Mouse (Mus musculus) forebrain, embryonic 10.5 days (tissue): Measurements from ENCODE around the gene Mlkl. TPM values are rescaled to one million over a fixed set of nuclear protein-coding genes. Genes with fewer than 3 reads are reported as not detected.
"Not testable (repeated sequence)": the region's sequence is repeated elsewhere in the genome, so short reads cannot be mapped to it uniquely, and the experiment has no call there.

Experiments
- DNase-seq: peaks from one replicate; pipeline ENCODE4 v3.0.0-alpha.2; 2017; ENCODE audit warnings: low spot score; ENCODE audit errors: extremely low spot score
- H3K27ac ChIP-seq: fragments of 300-500 bp; sonication (generic); 2 replicates; pipeline ENCODE4 v1.5.1; 2016; ENCODE audit warnings: mild to moderate bottlenecking
- H3K27me3 ChIP-seq: fragments of 300-500 bp; sonication (generic); 2 replicates; pipeline ENCODE4 v1.6.1; 2016; ENCODE audit warnings: mild to moderate bottlenecking; ENCODE audit not compliant: poor library complexity, severe bottlenecking
- H3K36me3 ChIP-seq: fragments of 300-500 bp; sonication (generic); replicated peaks from 2 replicates; pipeline ENCODE4 v1.6.1; 2016; ENCODE audit warnings: mild to moderate bottlenecking, moderate library complexity
- H3K4me1 ChIP-seq: fragments of 300-500 bp; sonication (generic); 2 replicates; pipeline ENCODE4 v1.6.1; 2016
- H3K4me3 ChIP-seq: fragments of 300-500 bp; sonication (generic); 2 replicates; pipeline ENCODE4 v1.5.1; 2016; ENCODE audit warnings: mild to moderate bottlenecking, moderate library complexity
- H3K9me3 ChIP-seq: fragments of 300-500 bp; sonication (generic); 2 replicates; pipeline ENCODE4 v1.6.1; 2016; ENCODE audit warnings: mild to moderate bottlenecking, moderate library complexity
- WGBS: fragments of 180-500 bp; shearing (Covaris S2); methylation state at CpG from one replicate; pipeline ENCODE4 v1.1.7; 2016; 5-methylcytosine and 5-hydroxymethylcytosine counted together
- polyA plus RNA-seq: library from polyadenylated mRNA; unstranded; fragments of >200 nt; fragmentation: Nextera tagmentation; extraction: Ambion mirVana; gene quantifications from 2 replicates; pipeline ENCODE4 v1.2.1, GENCODE M21; 2016

Mlkl gene
- polyA plus RNA-seq, 1 experiment from 2014 or later = 0.26 TPM

DNA sequence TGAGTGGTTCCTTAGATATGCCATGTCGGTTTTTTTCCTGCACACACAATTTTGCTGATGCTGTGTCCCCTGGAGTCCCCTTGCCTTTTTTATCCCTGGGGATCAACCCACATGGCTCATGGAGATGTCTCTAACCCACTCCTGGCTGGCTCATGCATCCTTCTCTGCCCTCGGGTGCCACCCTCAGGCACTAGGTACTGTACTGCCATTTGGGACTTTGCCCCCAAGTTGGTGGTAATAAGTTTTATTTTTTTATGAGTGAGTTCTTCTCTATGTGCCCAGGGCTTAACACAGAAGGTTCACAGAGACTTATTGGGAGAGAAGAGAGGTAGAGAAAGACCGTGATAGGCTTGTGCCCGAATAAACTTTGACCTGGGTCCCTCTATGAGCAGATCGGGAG is 14.3 kb upstream of the Mlkl start:
- Histone ChIP-seq H3K9me3 (0 out of 2 replicates have a peak, but pooled peaks cover 2% of the 10 kb centered on the region), H3K27me3 (no peaks in the 10 kb centered on the region), H3K4me3 (no peak overlapping the region), H3K4me1 (no peaks in the 10 kb centered on the region), H3K27ac (no peak overlapping the region), H3K36me3 (no peaks in the 10 kb centered on the region)
- DNase-seq = no peak
- 92% methylated on average over 5 of the region's 5 CpGs for WGBS

DNA sequence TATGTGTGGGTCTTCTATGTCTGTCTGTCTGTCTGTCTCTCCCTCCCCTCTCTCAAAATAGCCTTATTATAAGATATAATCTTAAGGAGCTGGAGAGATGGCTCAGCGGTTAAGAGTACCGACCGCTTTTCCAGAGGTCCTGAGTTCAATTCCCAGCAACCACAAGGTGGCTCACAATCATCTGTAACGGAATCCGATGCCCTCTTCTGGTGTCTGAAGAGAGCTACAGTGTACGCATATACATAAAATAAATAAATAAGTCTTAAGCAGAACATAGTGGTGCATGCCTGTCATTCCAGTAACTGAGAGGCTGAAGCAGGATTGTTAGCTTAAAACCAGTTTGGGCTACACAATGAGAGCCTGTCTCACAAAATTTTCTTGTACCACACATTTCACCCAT is 12.6 kb upstream of the Mlkl start:
- DNase-seq = no peak
- H3K9me3 ChIP-seq = 0 out of 2 replicates have a peak, but pooled peaks cover 2% of the 10 kb centered on the region
- H3K36me3 ChIP-seq = no peaks in the 10 kb centered on the region
- H3K27ac ChIP-seq = no peak overlapping the region
- H3K4me1 ChIP-seq = no peaks in the 10 kb centered on the region
- no peaks in the 10 kb centered on the region for H3K27me3 ChIP-seq
- H3K4me3 ChIP-seq = no peak overlapping the region
- 87% methylated on average over 6 of the region's 6 CpGs for WGBS

DNA sequence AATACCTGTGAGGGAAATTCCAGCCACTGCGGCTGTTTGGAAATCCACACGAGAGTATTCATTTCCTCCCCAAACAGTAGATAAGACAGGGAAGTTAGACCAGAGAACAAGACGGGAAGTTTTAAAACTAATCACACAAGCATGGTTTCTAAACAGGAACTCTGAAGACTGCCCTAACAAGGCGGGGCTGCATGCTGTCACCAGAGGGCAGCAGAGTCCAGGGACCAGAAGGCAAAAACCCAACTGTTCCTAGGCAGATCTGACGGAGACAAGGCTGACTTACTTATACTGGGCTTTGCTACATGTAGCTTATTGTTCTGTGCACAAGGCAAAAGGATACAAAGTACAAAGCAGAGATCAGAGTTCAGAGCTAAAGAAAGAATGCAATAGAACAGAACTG is 5.2 kb upstream of the Mlkl start:
- Histone ChIP-seq H3K4me1 (0 out of 2 replicates have a peak, but pooled peaks cover under 1% of the 10 kb centered on the region), H3K4me3 (no peak overlapping the region), H3K27me3 (peaks cover 23% of the 10 kb centered on the region), H3K9me3 (no peaks in the 10 kb centered on the region), H3K36me3 (no peaks in the 10 kb centered on the region), H3K27ac (no peak overlapping the region)
- WGBS = 20% methylated on average over 5 of the region's 5 CpGs
- peak; percentile 67 for DNase-seq

DNA sequence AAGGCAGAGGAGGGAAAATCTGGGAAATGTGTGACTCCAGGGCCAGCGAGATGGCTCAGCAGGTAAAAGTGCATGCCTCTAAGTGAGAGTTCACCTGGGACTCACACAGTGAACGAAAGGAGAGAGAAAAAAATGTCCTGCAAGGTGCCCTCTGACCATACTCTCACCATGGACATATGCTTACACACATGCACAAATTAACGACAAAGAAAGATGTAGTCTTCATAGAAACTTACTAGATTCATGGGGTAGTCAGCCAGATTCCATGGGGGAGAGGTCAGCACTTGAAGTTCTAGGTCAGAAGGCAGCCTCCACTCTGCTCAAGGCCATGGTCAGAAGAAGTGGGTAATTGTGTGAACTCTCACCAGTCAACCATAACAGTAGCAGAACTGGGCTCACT is 2.2 kb upstream of the Mlkl start:
- Histone ChIP-seq H3K27me3 (peaks cover 54% of the 10 kb centered on the region), H3K27ac (no peak overlapping the region), H3K9me3 (no peaks in the 10 kb centered on the region), H3K4me1 (peaks cover 13% of the 10 kb centered on the region), H3K36me3 (no peaks in the 10 kb centered on the region), H3K4me3 (no peak overlapping the region)
- 75% methylated on average over 3 of the region's 3 CpGs for WGBS
- DNase-seq = no peak

DNA sequence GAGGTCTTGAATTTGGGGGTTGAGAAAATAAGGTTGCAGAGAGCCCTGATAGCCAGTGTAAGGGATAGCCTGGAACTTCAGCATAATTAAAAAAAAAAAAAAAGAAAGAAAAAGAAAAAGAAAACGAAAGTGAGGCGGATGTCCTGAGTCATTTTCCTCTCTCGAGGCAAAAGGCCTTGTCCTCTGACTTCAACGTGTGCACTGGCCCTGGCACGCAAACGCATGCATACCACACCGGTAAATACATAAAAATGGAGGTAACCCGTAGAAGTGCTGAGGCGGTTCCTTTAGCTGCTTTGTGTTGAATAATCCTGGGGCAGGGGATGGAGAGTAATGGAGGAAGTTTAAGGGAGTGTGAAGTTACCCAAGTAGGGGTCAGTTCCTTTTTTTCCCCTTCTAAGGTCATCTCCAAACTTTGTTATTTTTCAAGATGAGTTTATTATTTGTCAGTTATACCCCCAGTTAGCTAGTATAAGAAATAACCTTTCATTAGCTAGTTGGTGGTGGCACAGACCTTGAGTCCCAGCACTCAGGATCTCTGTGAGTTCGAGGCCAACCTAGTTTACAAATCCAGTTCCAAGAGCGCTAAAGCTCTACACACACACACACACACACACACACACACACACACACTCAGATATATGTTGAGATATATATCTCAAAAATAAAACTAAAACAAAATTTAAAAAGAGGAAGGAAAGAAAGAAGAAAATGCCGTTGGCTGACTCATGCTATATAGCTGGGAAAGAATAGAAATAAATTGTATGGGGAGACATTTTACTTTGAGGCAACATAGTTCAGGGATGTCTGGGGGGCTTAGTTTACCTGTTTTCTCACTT is 612 bp upstream of the Mlkl start:
- Histone ChIP-seq H3K27me3 (peaks cover 60% of the 10 kb centered on the region), H3K4me3 (peak overlapping the region; percentile 51), H3K36me3 (no peaks in the 10 kb centered on the region), H3K4me1 (peaks cover 13% of the 10 kb centered on the region), H3K27ac (no peak overlapping the region), H3K9me3 (no peaks in the 10 kb centered on the region)
- 52% methylated on average over 12 of the region's 12 CpGs for WGBS
- DNase-seq = no peak

DNA sequence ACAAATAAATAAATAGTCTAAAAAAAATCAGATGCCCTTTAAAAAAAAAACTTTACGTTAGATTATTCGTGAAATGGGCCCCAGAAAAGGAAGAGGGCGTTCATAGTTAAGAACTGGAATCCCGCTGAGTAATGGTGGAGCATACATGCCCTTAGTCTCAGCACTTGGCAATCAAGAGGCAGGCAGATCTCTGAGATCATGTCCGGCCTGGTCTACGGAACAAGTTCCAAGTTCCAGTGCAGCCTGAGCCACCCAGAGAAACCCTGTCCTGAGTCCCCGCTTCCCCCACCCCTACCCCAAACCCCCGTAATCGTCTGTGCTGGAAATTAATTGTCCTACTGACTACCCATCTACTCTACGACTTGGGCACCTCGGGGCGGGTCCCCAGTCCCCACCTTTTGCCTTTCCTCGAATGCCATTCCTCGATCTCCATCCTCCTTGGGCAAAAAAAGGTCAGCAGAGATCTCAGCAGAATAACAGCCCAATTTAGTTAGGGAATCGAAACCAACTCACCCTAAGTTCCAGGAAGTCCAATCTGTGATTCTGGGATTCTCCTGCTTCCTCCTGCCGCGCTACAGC is 577 bp downstream of the Mlkl start:
- H3K9me3 ChIP-seq = no peaks in the 10 kb centered on the region
- H3K36me3 ChIP-seq = no peaks in the 10 kb centered on the region
- H3K4me3 ChIP-seq = peak overlapping the region; percentile 51
- 27% methylated on average over 17 of the region's 17 CpGs for WGBS
- no peak overlapping the region for H3K27ac ChIP-seq
- no peak for DNase-seq
- peaks cover 60% of the 10 kb centered on the region for H3K27me3 ChIP-seq
- H3K4me1 ChIP-seq = peaks cover 13% of the 10 kb centered on the region

DNA sequence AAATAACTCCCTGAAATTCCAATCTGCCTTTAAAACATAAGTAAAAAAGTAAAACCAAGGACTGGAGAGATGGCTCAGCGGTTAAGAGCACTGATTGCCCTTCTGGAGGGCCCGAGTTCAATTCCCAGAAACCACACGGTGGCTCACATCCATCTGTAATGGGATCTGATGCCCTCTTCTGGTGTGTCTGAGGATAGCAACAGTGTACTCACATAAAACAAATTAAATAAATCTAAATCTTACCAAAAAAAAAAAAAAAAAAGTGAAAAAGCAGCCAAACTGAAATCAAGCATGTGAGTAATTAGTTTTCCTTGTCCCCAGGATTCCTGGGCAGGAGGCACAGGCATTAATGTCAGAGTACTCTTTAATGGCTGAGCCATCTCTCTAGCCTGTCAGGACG is 1.3 kb downstream of the Mlkl start:
- DNase-seq = no peak
- no peaks in the 10 kb centered on the region for H3K9me3 ChIP-seq
- WGBS = 84% methylated on average over 4 of the region's 4 CpGs
- H3K27ac ChIP-seq = no peak overlapping the region
- no peak overlapping the region for H3K4me3 ChIP-seq
- peaks cover 60% of the 10 kb centered on the region for H3K27me3 ChIP-seq
- no peaks in the 10 kb centered on the region for H3K36me3 ChIP-seq
- peaks cover 13% of the 10 kb centered on the region for H3K4me1 ChIP-seq

DNA sequence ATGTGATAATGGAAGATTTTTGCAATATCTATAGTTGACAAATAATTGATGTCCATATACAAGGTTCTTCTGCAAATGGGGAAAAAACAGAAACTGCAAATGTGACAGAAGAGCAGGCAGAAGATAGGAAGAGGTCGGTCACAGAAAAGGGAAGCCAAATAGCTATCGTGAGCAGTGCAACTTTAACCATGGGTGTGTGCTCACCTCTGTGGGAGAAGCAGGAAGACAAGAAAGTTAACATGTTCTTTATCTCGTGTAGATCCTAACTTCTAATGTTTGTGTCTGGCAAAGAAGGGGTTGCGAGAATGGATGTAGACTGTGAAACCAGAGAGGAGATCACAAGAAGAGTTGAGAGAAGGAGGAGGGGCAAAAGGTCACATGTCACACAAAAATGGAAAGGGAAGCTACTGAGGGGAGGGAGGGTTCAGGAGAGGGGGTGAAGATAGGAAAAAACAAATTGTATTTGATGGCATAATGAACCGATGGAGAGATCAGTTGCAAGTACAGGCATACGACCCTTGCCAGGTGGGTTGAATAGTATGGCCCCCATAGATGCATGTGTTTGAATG is 12.7 kb downstream of the Mlkl start:
- no peak overlapping the region for H3K27ac ChIP-seq
- no peaks in the 10 kb centered on the region for H3K4me1 ChIP-seq
- 90% methylated on average over 6 of the region's 6 CpGs for WGBS
- H3K27me3 ChIP-seq = no peaks in the 10 kb centered on the region
- no peaks in the 10 kb centered on the region for H3K9me3 ChIP-seq
- DNase-seq = no peak
- H3K4me3 ChIP-seq = no peak overlapping the region
- H3K36me3 ChIP-seq = no peaks in the 10 kb centered on the region

DNA sequence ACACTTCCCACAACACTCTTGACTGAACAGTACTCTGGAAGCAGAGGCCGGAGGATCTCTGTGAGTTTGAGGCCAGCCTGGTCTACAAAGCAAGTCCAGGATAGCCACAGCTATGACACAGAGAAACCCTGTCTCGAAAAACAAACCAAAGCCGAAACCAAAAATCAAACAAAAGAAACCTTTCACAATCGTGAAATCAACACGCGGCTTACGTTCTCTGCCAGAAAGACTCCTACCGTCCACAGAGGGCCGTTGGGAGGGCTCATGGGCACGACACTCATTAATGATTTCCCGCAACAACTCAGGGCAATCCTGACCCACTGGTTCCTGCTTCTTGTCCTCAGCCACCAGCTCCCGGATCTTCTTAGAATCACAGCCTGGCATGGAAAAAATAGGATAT is 23.2 kb downstream of the Mlkl start:
- Histone ChIP-seq H3K27ac (no peak overlapping the region), H3K36me3 (no peaks in the 10 kb centered on the region), H3K4me1 (no peaks in the 10 kb centered on the region), H3K4me3 (no peak overlapping the region), H3K9me3 (no peaks in the 10 kb centered on the region), H3K27me3 (peaks cover 6% of the 10 kb centered on the region; the same call in 1 of the 2 replicates)
- no peak for DNase-seq
- WGBS = 89% methylated on average over 12 of the region's 12 CpGs

DNA sequence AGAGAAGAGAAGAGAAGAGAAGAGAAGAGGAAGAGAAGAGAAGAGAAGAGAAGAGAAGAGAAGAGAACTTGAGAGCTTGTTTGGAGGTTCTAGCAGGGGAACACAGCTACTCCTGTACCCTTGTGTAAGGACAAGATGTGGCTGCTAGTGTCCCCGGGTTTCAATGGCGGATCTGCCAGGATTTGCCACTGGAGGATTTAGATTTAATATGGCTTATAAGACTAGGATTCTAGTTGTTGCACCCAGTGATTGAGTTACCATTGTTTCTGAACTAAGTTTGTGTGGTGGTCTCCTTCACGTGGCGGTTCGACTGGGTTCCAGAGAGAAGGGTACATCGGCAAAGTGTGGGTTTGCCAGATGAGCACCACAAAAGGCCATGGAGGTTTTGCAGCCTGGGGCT is 24.0 kb downstream of the Mlkl start:
- H3K27ac ChIP-seq, H3K27me3 ChIP-seq, H3K36me3 ChIP-seq, H3K4me3 ChIP-seq, H3K9me3 ChIP-seq, DNase-seq, H3K4me1 ChIP-seq: not testable (repeated sequence)
- 97% methylated on average over 6 of the region's 6 CpGs for WGBS

DNA sequence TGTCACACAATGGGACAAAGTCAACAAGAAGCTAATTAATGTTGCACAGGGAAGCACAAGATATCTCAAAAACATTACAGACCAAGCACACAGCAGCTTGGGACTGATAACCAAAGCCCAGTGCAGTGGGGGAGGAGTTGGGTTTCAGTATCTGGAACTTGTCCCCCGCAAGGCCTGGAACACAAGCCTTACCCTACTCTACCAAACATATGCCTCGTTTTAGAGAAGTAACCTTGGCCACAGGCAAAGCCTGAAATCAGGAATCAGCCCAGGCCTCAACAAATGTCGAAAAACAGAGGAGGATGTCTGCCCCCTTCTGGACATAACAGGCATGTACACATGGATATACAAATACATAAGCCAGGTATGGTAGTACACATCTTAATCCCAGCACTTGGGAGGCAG is 25.2 kb downstream of the Mlkl start:
- WGBS = 83% methylated on average over 3 of the region's 3 CpGs
- H3K4me1 ChIP-seq = no peaks in the 10 kb centered on the region
- no peaks in the 10 kb centered on the region for H3K36me3 ChIP-seq
- no peak overlapping the region for H3K27ac ChIP-seq
- DNase-seq = no peak
- no peaks in the 10 kb centered on the region for H3K27me3 ChIP-seq
- H3K9me3 ChIP-seq = no peaks in the 10 kb centered on the region
- no peak overlapping the region for H3K4me3 ChIP-seq

DNA sequence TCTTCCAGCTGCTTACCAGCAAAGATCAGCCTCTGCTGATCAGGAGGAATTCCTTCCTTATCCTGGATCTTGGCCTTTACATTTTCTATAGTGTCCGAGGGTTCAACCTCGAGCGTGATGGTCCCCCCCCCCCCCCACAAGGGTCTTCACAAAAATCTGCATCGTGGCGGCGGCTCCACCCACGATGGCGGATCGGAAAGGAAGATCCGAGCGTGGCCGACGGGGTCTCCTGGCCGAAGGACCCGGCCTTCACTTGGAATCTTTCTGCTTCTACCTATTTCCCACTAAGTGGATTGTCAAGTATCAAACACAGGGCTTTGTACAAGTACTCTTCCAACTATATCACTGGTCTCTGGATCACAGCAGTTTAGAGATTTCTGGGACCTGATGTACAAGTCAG is 28.0 kb downstream of the Mlkl start:
- not testable (repeated sequence) for H3K36me3 ChIP-seq, H3K9me3 ChIP-seq, H3K27ac ChIP-seq, H3K4me3 ChIP-seq, H3K27me3 ChIP-seq, H3K4me1 ChIP-seq, DNase-seq
- 92% methylated on average over 15 of the region's 15 CpGs for WGBS
